Mouse (Mus musculus) spleen, adult 2 months (tissue): Measurements from ENCODE around the gene Lman2.

Experiments
- CTCF ChIP-seq: fragments of 200-500 bp; IDR thresholded peaks from 2 replicates; pipeline ENCODE4 v1.5.1; 2011; ENCODE audit warnings: mild to moderate bottlenecking, inconsistent platforms; ENCODE audit not compliant: insufficient read depth, insufficient read length, insufficient replicate concordance; ENCODE audit errors: extremely low read depth
- POLR2A ChIP-seq: fragments of 200-500 bp; IDR thresholded peaks from 2 replicates; pipeline ENCODE4 v1.6.1; 2011; ENCODE audit warnings: low read depth, low read length, inconsistent platforms

GRCm38 (mm10) chr13:55368401-55368800 lies 5.8 kb upstream of the Lman2 start:
- TF ChIP-seq CTCF, result no peak
- TF ChIP-seq POLR2A, result no peak
